Mouse (Mus musculus) G1E (cell line): ENCODE data around the gene Ywhaq. TPM values are rescaled to one million over a fixed set of nuclear protein-coding genes. Genes with fewer than 3 reads are reported as not detected.

Experiments used
- ATAC-seq: 2 replicates; pipeline ENCODE4 v1.8.0; 2016; ENCODE audit warnings: mild to moderate bottlenecking; ENCODE audit not compliant: insufficient number of reproducible peaks, poor library complexity, low FRiP score, severe bottlenecking; ENCODE audit errors: extremely low read depth
- DNase-seq: peaks from one replicate; pipeline ENCODE4 v3.0.0; 2012; ENCODE audit warnings: low spot score
- H3K27me3 ChIP-seq: 2 replicates; pipeline ENCODE4 v1.6.1; 2012; ENCODE audit warnings: mild to moderate bottlenecking, low read length, inconsistent platforms; ENCODE audit not compliant: insufficient read depth
- H3K36me3 ChIP-seq: replicated peaks from 2 replicates; pipeline ENCODE3; 2012; ENCODE audit warnings: mild to moderate bottlenecking, inconsistent platforms
- H3K4me1 ChIP-seq: 2 replicates; pipeline ENCODE4 v1.6.1; 2012; ENCODE audit warnings: low read depth, low read length, inconsistent platforms, mixed read lengths; ENCODE audit not compliant: insufficient read depth
- H3K4me3 ChIP-seq: 2 replicates; pipeline ENCODE4 v1.5.1; 2012; ENCODE audit warnings: low read depth, mild to moderate bottlenecking, inconsistent platforms, low read length, moderate library complexity, mixed read lengths
- H3K9me3 ChIP-seq: replicated peaks from 2 replicates; pipeline ENCODE4 v1.6.1; 2012; ENCODE audit warnings: inconsistent platforms
- CTCF ChIP-seq: IDR thresholded peaks from 2 replicates; pipeline ENCODE4 v1.5.1; 2012; ENCODE audit warnings: low read depth, low read length, inconsistent platforms, mixed read lengths
- GATA1 ChIP-seq: IDR thresholded peaks from 2 replicates; pipeline ENCODE4 v1.6.1; 2012; ENCODE audit warnings: borderline replicate concordance, low read length, inconsistent platforms, mixed read lengths
- GATA2 ChIP-seq: IDR thresholded peaks from 2 replicates; pipeline ENCODE4 v1.6.1; 2012; ENCODE audit warnings: low read depth, low read length, inconsistent platforms, borderline replicate concordance
- POLR2AphosphoS5 ChIP-seq: IDR thresholded peaks from 2 replicates; pipeline ENCODE4 v1.6.1; 2012; ENCODE audit warnings: low read depth, low read length, inconsistent platforms; ENCODE audit not compliant: insufficient replicate concordance
- TAL1 ChIP-seq: conservative IDR thresholded peaks from 2 replicates; pipeline ENCODE4 v1.6.1; 2012; ENCODE audit warnings: low read depth, low read length, inconsistent platforms, mixed read lengths
- polyA plus RNA-seq: library from polyadenylated mRNA; stranded (reverse); fragments of >175 nt; gene quantifications from 2 replicates; pipeline ENCODE4 v1.2.3, GENCODE M21; 2012
- total RNA-seq, 2 experiments: library from RNA; stranded (forward) in 1 of 2; stranded (reverse) in 1 of 2; fragments of 200-1000 nt in 1 of 2; fragments of >200 nt in 1 of 2; fragmentation: Nextera tagmentation in 1 of 2; gene quantifications; 2 replicates each; pipeline ENCODE4 v1.2.3; 2014 to 2017

The Ywhaq gene
- total and polyA plus RNA-seq, 3 experiments: 97.6 to 158 (median 157) TPM

- H3K4me3 ChIP-seq: no peak overlapping the region
- H3K9me3 ChIP-seq: no peaks in the 10 kb centered on the region
- peaks cover 3% of the 10 kb centered on the region; the same call in 1 of the 2 replicates for H3K27me3 ChIP-seq
- H3K36me3 ChIP-seq: no peaks in the 10 kb centered on the region
- no peaks in the 10 kb centered on the region for H3K4me1 ChIP-seq
- no peak for DNase-seq
- ATAC-seq: no peak
- no peak for TF ChIP-seq TAL1
- no peak for TF ChIP-seq CTCF
- no peak for TF ChIP-seq POLR2AphosphoS5
Observed at GRCm38 (mm10) chr12:21431950-21432349, 14.5 kb upstream of the Ywhaq start.

- TF ChIP-seq CTCF (no peak), POLR2AphosphoS5 (no peak), TAL1 (no peak), GATA1 (no peak), GATA2 (no peak)
- H3K27me3 ChIP-seq: peaks cover 5% of the 10 kb centered on the region
- H3K4me1 ChIP-seq: no peaks in the 10 kb centered on the region; the same call in 1 of the 2 replicates
- DNase-seq (no peak), ATAC-seq (no peak)
- no peaks in the 10 kb centered on the region for H3K9me3 ChIP-seq
- H3K36me3 ChIP-seq: no peaks in the 10 kb centered on the region
- H3K4me3 ChIP-seq: no peak overlapping the region
Observed at GRCm38 (mm10) chr12:21431039-21431438, 13.6 kb upstream of the Ywhaq start.

GRCm38 (mm10) chr12:21430140-21430539 lies 12.7 kb upstream of the Ywhaq start:
- no peak for ATAC-seq
- TF ChIP-seq TAL1: no peak
- no peak for TF ChIP-seq GATA1
- TF ChIP-seq CTCF: no peak
- TF ChIP-seq POLR2AphosphoS5: no peak
- TF ChIP-seq GATA2: no peak
- Histone ChIP-seq H3K4me3 (no peak overlapping the region), H3K27me3 (peaks cover 11% of the 10 kb centered on the region), H3K9me3 (no peaks in the 10 kb centered on the region), H3K36me3 (no peaks in the 10 kb centered on the region), H3K4me1 (no peaks in the 10 kb centered on the region; the same call in 1 of the 2 replicates)
- no peak for DNase-seq

GRCm38 (mm10) chr12:21429021-21429420 lies 11.6 kb upstream of the Ywhaq start:
- H3K4me3 ChIP-seq: no peak overlapping the region
- ATAC-seq: no peak
- no peaks in the 10 kb centered on the region; the same call in 1 of the 2 replicates for H3K4me1 ChIP-seq
- H3K27me3 ChIP-seq: peaks cover 11% of the 10 kb centered on the region
- TF ChIP-seq CTCF (no peak), TAL1 (no peak), POLR2AphosphoS5 (no peak), GATA1 (no peak), GATA2 (no peak)
- H3K36me3 ChIP-seq: no peaks in the 10 kb centered on the region
- no peaks in the 10 kb centered on the region for H3K9me3 ChIP-seq
- no peak for DNase-seq

- Histone ChIP-seq H3K27me3 (peaks cover 8% of the 10 kb centered on the region), H3K4me3 (no peak overlapping the region), H3K9me3 (no peaks in the 10 kb centered on the region), H3K4me1 (no peaks in the 10 kb centered on the region; the same call in 1 of the 2 replicates), H3K36me3 (no peaks in the 10 kb centered on the region)
- TF ChIP-seq GATA2 (no peak), TAL1 (no peak), POLR2AphosphoS5 (no peak), GATA1 (no peak), CTCF (no peak)
- ATAC-seq: no peak
- no peak for DNase-seq
Observed at GRCm38 (mm10) chr12:21426065-21426940, 8.9 kb upstream of the Ywhaq start.

GRCm38 (mm10) chr12:21424683-21425082 lies 7.2 kb upstream of the Ywhaq start:
- Histone ChIP-seq H3K4me1 (no peaks in the 10 kb centered on the region; the same call in 1 of the 2 replicates), H3K27me3 (peaks cover 8% of the 10 kb centered on the region), H3K36me3 (no peaks in the 10 kb centered on the region), H3K4me3 (no peak overlapping the region), H3K9me3 (no peaks in the 10 kb centered on the region)
- ATAC-seq (no peak), DNase-seq (no peak)
- TF ChIP-seq TAL1 (no peak), CTCF (no peak), GATA2 (no peak), POLR2AphosphoS5 (no peak), GATA1 (no peak)
